Mouse (Mus musculus): ENCODE data around the gene Fcgr1. TPM values are rescaled to one million over a fixed set of nuclear protein-coding genes. Genes with fewer than 3 reads are reported as not detected.
A peak's percentile ranks its signal among the peaks of the same experiment; 100 is the strongest.
"Not testable (repeated sequence)": the region's sequence is repeated elsewhere in the genome, so short reads cannot be mapped to it uniquely, and the experiment has no call there.

Fcgr1 gene
- polyA plus RNA-seq, 1 experiment = 3.6 TPM

DNA sequence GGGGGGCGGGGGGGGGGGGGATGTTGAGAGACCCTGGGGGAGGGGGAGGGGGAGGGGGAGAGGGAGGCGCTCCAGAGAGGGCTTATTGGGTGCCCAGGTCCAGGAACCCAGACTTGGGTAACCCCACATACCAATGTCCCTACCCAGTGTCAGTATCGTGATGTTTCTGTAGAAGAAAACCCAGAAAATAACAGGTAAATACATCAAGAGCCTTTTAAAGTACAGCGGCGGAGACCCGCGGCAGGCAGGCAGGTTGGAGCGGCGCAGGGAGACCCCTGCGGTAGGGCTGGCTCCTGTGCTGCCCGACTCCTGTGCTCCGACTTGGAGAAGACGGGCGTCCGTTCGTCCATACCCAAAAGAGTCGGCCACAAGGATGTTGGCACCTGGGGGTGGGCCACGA lies 33.9 kb upstream of the Fcgr1 start:
- Histone ChIP-seq H3K27ac (ENCODE audit: insufficient read depth, low read length) (no peak overlapping the region), H3K4me1 (ENCODE audit: control insufficient read depth, insufficient read depth, low read length) (no peaks in the 10 kb centered on the region), H3K4me3 (ENCODE audit: insufficient read depth, low read length) (no peak overlapping the region)
- TF ChIP-seq POLR2A (IDR thresholded peaks at IDR 0.05; ENCODE audit: extremely low read depth, insufficient read depth, low read length) (no peak), CTCF (IDR thresholded peaks at IDR 0.05; ENCODE audit: extremely low read depth, insufficient read depth, low read length) (no peak)

DNA sequence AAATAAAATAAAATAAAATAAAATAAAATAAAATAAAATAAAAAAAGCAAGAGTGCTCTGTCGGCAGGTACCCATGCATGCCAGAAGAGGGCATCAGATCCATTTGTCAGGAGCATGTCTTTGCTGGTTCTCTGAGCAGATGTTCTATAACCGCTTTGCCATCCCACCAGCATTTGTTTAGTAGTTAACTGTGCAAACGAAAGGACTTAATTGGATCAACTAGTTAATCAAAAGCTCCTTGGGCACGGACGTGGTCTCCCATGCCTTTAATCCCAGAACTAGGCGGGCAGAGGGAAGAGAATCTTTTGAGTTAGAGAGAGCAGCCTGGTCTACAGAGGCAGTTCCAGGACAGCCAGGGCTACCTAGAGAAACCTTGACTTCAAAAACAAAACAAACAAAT lies 33.4 kb upstream of the Fcgr1 start:
- H3K27ac ChIP-seq (ENCODE audit: insufficient read depth, low read length) = no peak overlapping the region
- TF ChIP-seq CTCF (IDR thresholded peaks at IDR 0.05; ENCODE audit: extremely low read depth, insufficient read depth, low read length) (peak; percentile 48; the same call in 1 of the 2 replicates), POLR2A (IDR thresholded peaks at IDR 0.05; ENCODE audit: extremely low read depth, insufficient read depth, low read length) (no peak)
- no peaks in the 10 kb centered on the region for H3K4me1 ChIP-seq (ENCODE audit: control insufficient read depth, insufficient read depth, low read length)
- no peak overlapping the region for H3K4me3 ChIP-seq (ENCODE audit: insufficient read depth, low read length)

DNA sequence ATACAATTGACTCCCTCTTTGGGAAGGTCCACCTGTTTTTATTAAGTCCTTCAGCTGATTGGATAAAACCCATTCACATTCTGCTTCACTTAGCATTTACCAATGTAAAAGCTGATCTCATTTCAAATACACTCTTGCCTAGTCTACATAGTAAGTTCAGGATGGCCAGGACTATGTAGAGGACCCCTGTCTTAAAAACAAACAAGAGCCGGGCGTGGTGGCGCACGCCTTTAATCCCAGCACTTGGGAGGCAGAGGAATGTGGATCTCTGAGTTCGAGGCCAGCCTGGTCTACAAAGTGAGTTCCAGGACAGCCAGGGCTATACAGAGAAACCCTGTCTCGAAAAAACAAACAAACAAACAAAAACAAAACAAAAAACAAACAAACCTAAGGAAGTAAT lies 30.0 kb upstream of the Fcgr1 start:
- not testable (repeated sequence) for H3K4me3 ChIP-seq (ENCODE audit: insufficient read depth, low read length); H3K27ac ChIP-seq (ENCODE audit: insufficient read depth, low read length); H3K4me1 ChIP-seq (ENCODE audit: control insufficient read depth, insufficient read depth, low read length)

DNA sequence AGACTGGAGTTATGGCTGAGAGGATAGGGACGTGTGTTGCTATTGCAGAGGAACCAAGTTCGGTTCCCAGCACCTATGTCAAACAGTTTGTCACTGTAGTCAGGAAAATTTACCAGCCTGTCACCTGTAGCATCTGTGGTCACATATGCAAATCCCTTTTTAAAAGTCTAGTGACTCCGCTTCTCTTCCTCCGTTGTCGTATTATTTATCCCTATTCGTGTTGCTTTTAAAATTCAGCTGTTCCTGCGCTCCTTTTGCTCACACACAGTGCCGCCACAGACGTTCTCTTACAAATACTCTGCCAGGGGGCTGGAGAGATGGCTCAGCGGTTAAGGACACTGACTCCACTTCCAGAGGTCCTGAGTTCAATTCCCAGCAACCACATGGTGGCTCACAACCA lies 28.8 kb upstream of the Fcgr1 start:
- TF ChIP-seq POLR2A (IDR thresholded peaks at IDR 0.05; ENCODE audit: extremely low read depth, insufficient read depth, low read length) (no peak), CTCF (IDR thresholded peaks at IDR 0.05; ENCODE audit: extremely low read depth, insufficient read depth, low read length) (no peak)
- H3K27ac ChIP-seq (ENCODE audit: insufficient read depth, low read length) = no peak overlapping the region
- H3K4me1 ChIP-seq (ENCODE audit: control insufficient read depth, insufficient read depth, low read length) = no peaks in the 10 kb centered on the region
- H3K4me3 ChIP-seq (ENCODE audit: insufficient read depth, low read length) = no peak overlapping the region

DNA sequence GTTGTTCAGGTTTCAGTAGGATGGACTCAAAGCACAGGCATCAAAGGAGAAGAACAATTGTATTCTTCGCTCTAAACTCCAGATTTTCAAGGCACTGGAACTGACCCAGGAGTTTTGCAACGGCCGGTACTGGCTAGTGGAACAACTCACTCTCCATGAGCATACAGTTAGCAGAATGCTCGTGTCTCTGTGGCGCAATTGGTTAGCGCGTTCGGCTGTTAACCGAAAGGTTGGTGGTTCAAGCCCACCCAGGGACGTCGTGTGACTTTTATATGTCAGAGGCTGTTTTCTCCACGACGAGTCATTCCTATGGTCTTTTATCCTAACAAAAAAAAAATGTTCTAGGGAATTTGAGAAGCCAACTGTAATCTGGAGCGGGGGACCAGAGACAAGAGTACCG lies 28.1 kb upstream of the Fcgr1 start:
- TF ChIP-seq POLR2A (IDR thresholded peaks at IDR 0.05; ENCODE audit: extremely low read depth, insufficient read depth, low read length) (no peak), CTCF (IDR thresholded peaks at IDR 0.05; ENCODE audit: extremely low read depth, insufficient read depth, low read length) (no peak)
- Histone ChIP-seq H3K4me1 (ENCODE audit: control insufficient read depth, insufficient read depth, low read length) (no peaks in the 10 kb centered on the region), H3K27ac (ENCODE audit: insufficient read depth, low read length) (no peak overlapping the region), H3K4me3 (ENCODE audit: insufficient read depth, low read length) (no peak overlapping the region)

DNA sequence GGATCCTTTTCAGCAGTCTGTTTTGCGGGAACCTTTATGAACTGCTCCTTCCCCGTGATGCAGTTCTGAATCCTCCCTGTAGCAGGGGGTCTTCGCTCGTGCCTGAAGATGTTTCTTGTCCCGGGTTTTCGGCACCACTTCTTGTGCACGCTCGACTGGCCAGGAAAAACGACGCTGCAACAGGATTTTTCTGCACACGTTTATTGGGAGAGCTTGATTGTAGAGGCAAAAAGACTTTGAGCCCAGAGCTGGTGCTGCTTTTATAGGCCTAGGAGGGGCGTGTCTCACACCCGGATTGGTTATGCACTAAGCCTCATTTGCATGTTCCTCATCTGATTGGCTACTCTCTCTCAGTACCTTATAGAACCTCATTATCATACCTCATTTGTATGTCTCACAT lies 26.2 kb upstream of the Fcgr1 start:
- H3K27ac ChIP-seq (ENCODE audit: insufficient read depth, low read length); H3K4me3 ChIP-seq (ENCODE audit: insufficient read depth, low read length); H3K4me1 ChIP-seq (ENCODE audit: control insufficient read depth, insufficient read depth, low read length): not testable (repeated sequence)

DNA sequence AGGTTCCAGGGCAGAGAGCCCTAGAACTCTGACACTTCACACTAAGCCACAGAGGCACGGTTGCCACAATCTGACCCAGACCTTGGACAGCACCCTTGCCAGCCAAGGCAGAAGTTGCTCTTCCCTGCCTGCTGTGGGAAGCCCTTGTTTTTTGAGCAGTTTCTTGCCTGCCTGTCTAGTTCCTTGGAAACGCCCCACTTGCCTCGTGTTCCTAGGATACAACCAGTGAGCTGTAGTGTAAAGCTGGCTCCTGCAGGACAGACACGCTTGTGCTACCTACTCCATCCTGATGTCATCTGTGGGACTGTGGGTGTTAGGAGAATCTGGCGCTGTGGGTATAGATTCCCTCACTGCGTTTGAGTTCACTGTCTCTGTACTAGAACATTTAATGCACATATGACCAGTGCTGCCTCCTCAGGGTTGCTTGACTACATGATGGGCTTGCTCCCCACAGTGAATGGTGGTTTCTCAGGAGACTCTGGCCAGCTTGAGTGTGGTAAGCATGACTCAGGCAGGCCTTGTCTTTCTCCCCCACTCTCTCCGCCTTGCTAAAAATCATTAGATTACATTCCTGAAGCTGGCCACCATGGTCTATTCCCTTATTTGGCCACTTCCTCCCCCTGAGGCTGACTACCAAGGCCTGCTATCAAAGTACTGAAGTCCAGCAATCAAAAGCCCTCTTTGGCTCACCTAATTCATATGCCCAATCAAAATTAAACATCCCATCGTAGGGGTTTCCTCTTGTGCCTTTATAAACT lies 18.8 kb upstream of the Fcgr1 start:
- Histone ChIP-seq H3K4me3 (ENCODE audit: insufficient read depth, low read length) (no peak overlapping the region), H3K4me1 (ENCODE audit: control insufficient read depth, insufficient read depth, low read length) (no peaks in the 10 kb centered on the region), H3K27ac (ENCODE audit: insufficient read depth, low read length) (no peak overlapping the region)
- TF ChIP-seq POLR2A (IDR thresholded peaks at IDR 0.05; ENCODE audit: extremely low read depth, insufficient read depth, low read length) (no peak), CTCF (IDR thresholded peaks at IDR 0.05; ENCODE audit: extremely low read depth, insufficient read depth, low read length) (no peak)

DNA sequence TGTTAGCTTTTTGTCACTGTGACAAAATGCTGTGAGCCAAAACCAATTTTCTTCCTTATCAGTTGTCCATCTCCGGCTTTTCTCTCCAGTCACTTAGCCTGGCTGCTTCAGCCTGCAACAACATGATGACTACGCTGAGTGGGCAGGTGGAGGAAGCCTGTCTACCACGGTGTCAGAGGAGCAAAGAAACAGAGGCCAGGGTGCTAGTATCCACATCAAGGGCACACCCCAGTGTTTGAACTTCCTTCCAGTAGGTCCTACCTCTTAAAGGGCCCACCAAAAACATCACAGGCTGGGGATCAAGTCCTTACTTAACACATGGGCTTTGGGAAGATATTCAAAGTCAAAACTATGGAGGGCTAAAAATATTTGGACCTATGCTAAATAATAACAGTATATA lies 15.7 kb upstream of the Fcgr1 start:
- no peak overlapping the region for H3K4me3 ChIP-seq (ENCODE audit: insufficient read depth, low read length)
- no peak for TF ChIP-seq POLR2A (IDR thresholded peaks at IDR 0.05; ENCODE audit: extremely low read depth, insufficient read depth, low read length)
- TF ChIP-seq CTCF (IDR thresholded peaks at IDR 0.05; ENCODE audit: extremely low read depth, insufficient read depth, low read length) = no peak

DNA sequence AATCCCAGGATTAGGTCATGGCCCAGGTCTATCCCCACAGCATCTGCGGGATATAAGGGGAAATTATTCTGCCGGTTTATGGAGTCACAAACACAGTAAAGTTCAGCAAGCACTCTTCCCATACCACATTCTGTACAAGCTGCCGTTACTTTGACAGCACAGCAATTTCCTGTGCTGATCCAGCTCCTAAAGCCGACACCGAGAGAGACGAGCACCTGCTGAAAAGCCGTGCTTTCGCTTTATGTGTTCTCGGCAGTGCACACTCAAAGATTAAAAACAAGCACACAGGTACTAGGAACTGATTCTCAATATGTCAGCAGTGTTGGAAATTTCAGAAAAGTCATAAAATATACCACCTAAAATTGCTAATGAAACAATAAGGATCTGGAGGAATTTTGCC lies 12.7 kb upstream of the Fcgr1 start:
- Histone ChIP-seq H3K27ac (ENCODE audit: insufficient read depth, low read length) (no peak overlapping the region), H3K4me3 (ENCODE audit: insufficient read depth, low read length) (no peak overlapping the region), H3K4me1 (ENCODE audit: control insufficient read depth, insufficient read depth, low read length) (no peaks in the 10 kb centered on the region)
- TF ChIP-seq POLR2A (IDR thresholded peaks at IDR 0.05; ENCODE audit: extremely low read depth, insufficient read depth, low read length) (no peak), CTCF (IDR thresholded peaks at IDR 0.05; ENCODE audit: extremely low read depth, insufficient read depth, low read length) (no peak)

More for the DNA sequence above, 15.7 kb upstream of the Fcgr1 start:
- Histone ChIP-seq H3K4me1 (ENCODE audit: control insufficient read depth, insufficient read depth, low read length) (no peaks in the 10 kb centered on the region), H3K27ac (ENCODE audit: insufficient read depth, low read length) (no peak overlapping the region)

DNA sequence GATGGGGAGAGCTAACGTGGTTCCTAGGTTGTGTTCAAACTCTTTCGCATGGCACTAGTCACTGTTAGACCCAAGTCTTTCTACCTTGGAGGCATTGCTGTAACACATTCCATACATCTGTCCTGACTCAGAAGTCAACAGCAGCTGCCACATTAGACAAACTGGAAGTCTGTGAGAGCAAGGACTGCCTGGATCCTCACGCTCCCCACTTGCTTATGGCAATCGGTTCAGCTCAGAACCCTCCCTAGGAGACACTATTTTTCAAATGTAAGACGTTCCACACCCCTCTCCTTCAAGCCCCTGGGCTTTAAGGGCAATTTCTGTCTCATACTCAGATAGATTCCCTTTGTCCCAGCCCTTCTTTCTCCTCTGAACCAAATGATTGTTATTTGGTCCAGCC lies 8.3 kb upstream of the Fcgr1 start:
- no peaks in the 10 kb centered on the region for H3K4me1 ChIP-seq (ENCODE audit: control insufficient read depth, insufficient read depth, low read length)
- no peak overlapping the region for H3K4me3 ChIP-seq (ENCODE audit: insufficient read depth, low read length)
- no peak overlapping the region for H3K27ac ChIP-seq (ENCODE audit: insufficient read depth, low read length)
- TF ChIP-seq CTCF (IDR thresholded peaks at IDR 0.05; ENCODE audit: extremely low read depth, insufficient read depth, low read length) (no peak), POLR2A (IDR thresholded peaks at IDR 0.05; ENCODE audit: extremely low read depth, insufficient read depth, low read length) (no peak)
